Mouse (Mus musculus) kidney, adult 9 months (tissue): Measurements from ENCODE around the gene Pif1.

Source experiments
- DNase-seq: peaks from one replicate; pipeline ENCODE4 v3.0.0; 2022

The Pif1 gene

DNA sequence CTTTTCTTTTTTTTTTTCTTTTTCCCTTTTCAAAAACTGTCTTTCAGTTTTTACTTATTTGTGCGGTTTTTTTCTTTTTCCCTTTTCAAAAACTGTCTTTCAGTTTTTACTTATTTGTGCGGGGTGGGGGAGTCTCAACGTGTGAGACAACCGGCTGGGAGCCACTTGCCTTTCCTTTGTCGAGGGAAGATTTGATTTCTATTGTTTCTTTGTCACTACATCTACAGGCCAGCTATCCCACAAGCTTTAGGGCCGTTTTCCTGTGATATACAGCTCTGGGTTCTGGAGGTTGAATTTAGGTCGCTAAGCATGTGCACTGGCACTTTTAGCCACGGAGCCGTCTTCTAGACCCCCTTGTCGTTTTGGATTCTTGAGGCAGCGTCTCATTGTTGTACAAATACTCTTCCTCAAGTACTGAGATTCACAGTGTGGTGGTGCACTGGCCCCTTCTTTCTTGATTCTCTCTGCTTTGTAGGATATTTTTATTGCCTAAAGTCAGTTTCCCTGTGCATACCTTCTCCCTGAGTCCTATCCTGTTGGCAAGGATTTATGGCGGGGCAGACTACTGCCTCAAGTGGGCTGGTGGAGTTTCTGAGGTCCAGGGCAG, 54.6 kb downstream of the Pif1 start:
- DNase-seq: no peak

GRCm38 (mm10) chr9:65642546-65642945, 55.6 kb downstream of the Pif1 start:
- no peak for DNase-seq

DNA sequence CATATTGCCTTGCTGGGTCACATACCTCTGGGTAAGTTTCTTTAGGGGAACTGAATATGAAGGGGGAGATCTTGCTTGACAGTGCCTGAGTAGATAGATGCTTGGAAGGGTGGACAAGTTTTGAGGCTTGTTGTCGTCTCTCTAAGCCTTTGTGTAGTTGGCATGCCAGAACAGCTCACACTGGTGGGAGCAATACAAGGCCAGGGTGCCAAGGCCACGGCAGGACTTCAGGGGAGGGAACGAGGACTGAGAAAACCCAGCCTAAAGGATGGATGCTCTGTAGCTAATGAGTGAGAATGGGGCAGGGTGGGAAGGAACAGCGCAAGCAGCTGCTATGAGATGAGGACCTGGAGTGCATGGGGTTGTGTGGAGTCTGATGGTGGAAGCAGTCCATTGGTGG, 58.0 kb downstream of the Pif1 start:
- no peak for DNase-seq
